Mouse (Mus musculus) lung, adult 2 months (tissue): ENCODE measurements around the gene Rnf130.

Experiments used
- CTCF ChIP-seq: fragments of 200-500 bp; IDR thresholded peaks from 2 replicates; pipeline ENCODE4 v1.5.1; 2011; ENCODE audit warnings: mild to moderate bottlenecking, low read length, control low read depth; ENCODE audit not compliant: insufficient read depth
- POLR2A ChIP-seq: fragments of 200-500 bp; IDR thresholded peaks from 2 replicates; pipeline ENCODE4 v1.6.1; 2011; ENCODE audit warnings: low read depth, mild to moderate bottlenecking, control low read depth, low read length, borderline replicate concordance; ENCODE audit errors: extremely low read depth

- TF ChIP-seq POLR2A, result no peak
- peak; percentile 95 for TF ChIP-seq CTCF
These were observed 89.2 kb downstream of the Rnf130 start for GRCm38 (mm10) chr11:50114329-50114728.
